Mouse (Mus musculus): Measurements from ENCODE around the gene Abr.

The Abr gene

DNA sequence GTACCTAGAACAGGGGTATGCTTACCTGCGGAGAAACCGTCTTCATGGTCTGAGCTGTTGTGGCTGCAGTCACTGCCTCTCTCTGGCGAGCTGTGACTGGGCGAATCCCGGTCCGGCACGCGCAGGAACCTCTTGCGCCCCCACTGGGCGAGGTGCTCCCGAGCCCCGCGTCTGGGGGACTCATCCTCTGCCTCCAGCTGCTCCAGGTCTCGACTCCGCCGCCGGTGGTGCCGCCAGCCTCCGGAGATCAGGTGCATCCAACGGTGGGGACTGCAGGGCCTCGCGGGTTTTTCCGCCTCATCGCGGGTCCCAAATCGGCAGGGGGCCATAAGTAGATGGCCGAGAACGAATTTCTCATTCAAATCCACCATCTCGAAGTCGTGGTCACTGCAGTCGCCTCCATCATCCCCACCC lies at the start of gene Abr:
Gene Abr (minus strand): TSS at position 163 of the 414 bp plus-strand sequence.
- DNase-seq = peak; percentile 58

DNA sequence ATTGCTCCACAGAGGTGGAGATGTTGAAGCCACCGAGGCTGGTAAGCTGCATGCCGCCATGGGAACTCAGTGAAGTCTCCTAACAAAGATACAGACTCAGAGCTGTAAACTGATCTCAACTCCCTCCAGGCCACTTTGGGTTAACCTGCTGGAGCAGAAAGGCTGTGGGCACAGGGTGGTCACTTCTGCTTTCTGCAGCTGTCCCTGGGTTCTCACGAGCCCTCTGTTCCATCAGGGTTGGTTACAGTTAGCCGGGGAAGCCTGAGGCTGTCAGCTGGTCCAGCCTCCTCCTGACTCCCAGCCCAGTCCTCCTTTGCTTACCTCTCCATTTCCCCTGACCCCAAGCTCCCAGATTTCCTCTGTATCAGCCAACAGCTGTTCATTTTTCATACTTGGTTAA lies 45.7 kb upstream of the Abr start:
- no peak for DNase-seq

DNA sequence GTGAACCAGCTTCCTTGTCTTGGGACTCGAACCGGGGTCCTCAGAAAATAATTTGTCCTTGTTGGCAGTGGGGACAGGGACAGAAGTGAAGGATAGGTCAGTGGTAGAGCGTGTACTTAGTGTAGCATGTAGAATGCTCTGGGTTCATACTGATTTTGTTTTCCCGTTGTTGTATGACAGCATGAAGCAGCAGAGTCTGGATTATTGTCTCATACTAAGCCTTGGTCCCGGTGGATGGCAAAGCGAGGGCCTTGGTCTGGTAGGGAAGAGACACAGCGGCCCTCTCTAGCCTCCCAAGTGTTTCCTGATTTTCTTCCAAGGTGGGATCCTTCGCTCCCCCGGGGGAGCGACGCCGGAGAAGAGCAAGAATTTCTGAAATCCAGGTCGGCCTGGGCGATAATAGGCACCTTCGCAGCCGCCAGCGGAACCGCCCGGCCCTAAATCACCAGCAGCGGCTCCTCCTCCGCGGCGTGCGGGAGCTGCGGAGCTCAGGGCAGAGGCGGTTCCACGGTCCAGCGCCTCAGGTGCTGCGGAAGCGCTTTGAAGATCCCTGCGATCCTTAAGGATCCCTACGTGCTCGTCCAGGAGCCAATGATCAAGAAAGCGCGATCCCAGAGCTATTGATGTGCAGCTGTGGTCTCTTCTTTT lies 44.0 kb upstream of the Abr start:
- DNase-seq = no peak

DNA sequence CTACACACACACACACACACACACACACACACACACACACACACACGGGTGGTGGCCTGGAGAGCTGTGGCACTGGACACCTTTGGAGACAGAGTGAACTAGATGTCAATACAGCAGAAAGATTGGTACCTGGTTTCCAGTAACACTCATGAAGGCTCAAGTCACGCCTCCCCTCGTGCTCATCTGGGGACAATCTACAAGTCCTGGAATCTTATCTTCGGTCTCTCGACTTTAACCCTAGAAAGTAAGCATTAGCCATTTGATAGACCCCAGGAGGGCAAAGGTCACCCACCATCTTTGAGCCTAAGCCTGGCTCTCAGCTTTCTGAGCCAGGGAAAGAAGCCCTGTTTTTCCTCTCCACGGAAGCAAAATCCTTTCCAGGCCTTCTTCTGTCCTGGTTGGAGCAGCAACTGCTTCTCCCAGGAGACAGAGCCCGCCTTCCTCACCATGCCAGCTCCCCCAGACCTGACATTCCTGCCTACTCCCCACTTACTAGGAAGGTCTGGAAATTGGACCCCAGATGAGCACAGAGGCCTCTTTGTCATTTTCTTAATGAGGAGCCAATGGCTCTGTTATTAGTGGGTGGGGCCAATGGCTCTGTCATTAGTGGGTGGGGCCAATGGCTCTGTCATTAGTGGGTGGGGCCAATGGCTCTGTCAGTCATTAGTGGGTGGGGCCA lies 39.8 kb upstream of the Abr start:
- no peak for DNase-seq

DNA sequence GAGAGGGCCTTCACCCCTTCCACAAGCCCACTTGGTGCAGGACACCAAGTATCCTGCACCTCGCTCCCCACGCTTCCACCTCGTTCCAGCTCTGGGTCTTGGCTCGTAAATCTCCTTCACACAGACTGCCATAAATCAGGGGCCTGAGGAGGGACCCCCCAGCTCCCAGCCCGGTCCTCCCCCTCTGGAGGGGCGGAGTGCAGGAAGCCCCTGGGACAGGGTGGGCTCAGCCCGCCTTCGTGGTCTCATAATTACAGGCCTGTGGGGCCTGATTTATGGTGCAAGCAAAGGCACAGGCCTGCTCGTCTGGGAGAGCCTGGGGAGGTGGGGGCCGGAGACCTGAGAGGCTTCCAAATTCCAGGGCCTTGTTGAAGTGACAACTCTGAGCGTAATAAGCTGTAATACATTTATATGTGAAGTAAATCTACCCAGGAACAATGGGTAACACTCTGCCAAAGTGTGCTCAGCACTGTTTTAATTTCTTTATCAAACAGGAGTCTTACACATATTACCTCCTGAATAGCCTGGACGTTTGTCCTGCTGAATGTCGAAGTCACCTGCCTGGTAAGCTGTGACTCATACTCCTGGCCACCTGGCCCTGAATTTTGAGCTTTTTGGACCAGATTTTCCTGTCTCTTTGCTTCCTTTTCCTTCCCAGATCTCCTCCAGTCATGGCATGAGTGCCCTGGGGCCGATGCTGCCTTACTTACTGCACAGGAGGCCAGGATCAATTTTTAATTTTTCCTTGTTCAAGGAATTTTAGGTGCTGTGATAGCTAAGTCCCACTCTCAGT lies 37.2 kb upstream of the Abr start:
- DNase-seq = no peak

DNA sequence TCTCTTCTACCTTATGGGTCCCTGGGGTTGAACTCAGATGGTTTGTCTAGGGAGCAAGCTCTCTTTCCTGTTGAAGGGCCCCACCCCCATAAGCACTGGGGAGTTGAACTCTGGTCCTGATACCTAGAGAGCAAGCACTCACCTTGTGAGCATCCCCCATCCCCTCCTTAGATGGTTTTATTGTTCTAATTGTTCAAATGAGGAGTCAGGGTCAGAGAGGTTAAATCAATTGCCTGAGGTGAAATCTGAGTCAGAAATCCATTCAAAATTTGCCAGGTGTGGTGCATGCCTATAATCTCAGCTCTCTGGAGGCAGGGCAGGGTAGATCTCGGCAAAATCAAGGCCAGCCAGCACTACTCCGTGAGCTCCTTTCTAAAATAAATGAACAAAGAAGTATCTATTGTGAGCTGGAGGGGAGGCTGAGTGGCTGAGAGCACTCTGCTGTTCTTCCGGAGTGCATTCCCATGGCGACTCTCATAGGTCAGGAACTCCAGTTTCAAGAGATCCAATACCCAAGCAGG lies 35.4 kb upstream of the Abr start:
- no peak for DNase-seq

DNA sequence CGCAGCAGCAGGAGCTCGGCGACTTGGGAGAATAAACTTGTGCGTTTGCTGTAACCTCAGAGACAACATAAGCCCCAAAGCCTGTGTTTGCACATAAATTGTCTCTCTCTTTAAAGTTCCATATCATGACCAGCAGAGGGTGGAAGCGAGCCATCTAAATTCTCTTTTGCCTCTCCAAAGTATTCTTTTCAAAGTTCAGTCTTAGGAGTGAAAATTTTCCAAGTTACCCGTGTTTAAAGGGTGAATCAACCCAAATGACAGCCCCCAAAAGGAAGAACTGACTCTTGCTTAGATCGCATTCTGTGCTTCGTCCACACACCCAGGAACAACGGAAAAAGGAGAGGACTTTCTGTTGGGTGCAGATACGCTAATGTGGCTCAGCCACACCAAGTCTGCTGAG lies 33.0 kb upstream of the Abr start:
- DNase-seq = peak; percentile 66

DNA sequence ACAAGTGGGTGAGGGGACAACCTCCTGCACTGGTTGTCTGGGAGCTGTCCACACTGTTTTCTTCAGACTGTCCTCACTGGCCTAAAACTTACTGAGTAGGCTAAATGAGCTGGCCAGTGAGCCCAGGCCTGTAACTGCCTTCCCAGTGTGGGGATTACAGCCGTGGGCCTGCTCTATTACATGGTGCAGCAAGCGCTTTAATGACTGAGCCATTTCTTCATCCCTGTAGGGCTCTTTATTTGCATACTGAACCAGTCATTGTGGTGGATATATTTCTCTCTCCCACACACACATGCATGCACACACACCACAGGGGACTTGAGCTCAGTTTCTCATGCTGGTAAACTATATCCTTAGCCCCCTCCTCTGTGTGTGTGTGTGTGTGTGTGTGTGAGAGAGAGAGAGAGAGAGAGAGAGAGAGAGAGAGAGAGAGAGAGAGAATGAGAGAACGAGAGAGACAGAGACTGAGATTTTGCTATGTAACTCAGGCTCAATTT lies 30.8 kb upstream of the Abr start:
- DNase-seq = no peak

DNA sequence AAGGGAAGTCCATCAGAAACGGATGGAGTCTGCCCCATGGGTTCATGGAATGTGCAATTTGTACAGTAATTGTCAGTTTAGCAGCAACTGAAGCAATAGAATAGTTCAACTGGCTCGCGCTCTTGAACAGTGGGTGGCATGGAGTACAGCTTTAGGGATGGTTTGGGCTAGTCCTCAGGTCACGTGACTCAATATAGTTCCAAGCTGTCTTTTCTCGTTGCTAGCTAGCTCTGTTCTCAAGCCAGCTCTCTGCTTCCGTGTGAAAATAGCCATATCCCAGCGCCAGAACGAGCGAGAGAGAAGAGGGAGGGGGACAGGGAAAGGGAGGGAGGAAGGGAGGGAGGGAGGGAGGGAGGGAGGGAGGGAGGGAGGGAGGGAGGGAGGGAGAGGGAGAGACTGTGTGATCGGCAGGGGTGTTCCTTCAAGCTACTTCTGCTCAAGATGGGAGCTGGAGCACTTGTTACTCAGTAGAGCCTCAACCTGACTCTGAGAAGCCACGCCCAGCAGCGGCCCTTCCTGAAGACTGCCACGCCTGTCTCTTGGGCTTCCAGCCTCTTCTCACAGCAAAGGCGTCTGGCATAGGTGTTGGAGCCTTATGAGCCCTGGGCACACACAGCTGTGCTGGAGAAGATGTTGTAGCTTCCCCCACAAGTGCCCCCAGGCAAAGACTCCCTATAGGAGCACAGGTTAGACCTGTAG lies 28.9 kb upstream of the Abr start:
- DNase-seq = no peak

DNA sequence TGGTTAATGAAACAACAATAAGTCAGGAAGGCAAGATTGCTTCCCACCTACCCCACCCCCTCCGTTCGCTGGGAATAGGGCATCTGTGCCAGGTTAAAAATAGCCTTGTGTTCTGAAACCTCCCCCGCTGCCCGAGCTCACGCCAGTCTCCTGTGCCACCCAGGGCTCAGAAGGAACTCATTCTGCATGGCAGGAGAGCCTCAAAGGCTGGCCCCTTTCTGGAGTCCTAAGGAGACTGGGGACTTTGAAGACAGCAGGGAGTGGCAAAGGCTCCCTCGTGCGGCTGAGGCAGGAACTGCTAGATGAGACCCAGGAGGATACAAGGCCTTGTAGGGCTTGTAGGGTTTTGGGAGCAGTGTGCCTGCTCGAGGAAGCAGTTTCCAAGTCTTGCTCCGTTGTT lies 25.4 kb upstream of the Abr start:
- DNase-seq = peak; percentile 80

DNA sequence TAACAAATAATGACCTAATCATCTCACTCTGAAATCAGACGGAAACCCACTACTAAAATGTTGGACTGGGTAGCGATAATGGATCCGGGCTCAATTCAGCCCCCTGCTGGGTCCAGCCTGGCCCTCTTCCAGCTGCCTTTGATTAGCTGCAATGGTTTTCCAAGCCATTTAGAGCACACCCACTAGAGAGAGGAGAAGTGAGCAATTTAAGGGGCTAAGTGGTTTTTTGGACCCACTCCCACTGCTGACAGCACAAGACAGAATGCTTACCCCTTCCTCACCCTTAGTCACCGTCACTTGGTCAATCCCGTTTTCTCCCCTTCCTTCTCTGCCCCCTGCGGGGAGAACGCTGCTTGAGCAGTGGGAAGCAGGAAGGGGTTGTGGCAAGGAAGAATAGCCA lies 24.9 kb upstream of the Abr start:
- DNase-seq = no peak

DNA sequence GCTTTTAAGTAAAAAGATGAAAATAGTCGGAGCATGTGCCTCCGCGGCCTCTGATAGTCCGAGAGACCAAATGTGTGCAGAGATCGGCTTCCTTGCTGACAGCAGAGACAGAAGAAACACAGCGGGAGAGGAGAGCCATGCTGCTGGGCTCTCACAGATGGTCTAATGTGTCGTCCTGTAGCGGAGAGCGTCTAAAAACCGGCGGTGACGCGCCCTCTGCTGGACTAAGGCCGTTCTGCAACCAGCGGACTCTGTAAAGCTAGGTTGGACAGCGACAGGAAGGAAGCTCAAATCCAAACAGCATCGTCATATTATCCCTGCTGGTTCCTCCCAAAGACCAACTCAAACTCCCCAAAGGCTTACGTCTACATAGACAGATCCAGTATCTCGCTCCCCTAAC lies 23.8 kb upstream of the Abr start:
- DNase-seq = peak; percentile 91

DNA sequence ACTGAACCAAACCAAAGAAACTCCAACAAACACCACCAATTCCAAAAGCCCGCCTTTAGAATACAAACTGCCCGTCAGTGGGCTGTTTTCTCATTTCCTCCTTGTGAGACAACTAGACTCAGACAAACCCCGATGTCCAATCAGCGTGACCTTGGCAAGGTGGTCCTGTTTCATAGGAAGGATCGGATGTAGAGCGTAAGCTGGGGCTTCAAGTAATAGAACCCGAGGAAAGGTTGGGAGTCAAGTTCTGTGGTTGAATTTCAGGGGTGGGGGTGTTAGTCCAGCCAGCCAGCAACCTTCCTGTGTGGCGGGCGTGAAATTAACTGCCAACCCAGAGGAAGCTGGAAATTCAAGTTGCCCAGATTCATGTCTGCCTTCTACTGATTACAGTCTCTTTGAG lies 22.9 kb upstream of the Abr start:
- DNase-seq = no peak

DNA sequence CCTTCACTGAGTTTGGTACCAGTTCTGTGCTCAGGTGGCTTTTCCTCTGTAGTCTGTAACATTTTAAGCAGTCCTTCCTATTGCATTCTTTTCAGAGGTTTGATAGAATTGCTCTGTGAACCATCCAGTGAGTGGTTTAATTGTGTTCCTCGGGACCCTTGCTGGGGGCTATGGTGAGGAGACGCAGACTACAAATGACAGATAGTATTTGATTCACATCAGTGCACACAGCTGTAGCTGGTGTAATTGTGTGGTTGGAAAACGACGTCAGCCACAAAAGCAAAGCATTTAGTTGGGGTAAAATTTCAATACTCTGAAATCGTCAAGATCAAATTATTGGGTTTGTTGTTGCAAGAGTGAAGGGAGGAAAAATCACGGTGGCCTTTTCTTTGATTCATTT lies 22.1 kb upstream of the Abr start:
- no peak for DNase-seq

DNA sequence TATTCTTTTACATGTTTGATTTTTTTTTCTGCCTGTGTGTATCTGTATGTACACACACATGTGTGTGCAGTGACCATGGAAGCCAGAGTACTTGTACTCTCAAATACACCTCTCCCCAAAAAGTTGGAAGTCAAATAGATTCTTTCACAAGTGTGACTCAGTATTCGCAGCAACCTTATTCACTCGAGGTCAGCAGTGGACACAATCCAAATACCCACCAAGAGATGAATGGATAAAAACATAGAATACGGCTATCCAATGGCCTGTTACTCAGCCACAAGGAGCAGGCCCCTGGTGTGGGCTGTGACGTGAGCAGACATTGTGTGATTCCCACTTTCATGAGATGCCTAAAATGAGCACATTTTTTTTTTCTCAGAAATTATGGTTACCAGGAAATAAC lies 18.1 kb upstream of the Abr start:
- DNase-seq = no peak

DNA sequence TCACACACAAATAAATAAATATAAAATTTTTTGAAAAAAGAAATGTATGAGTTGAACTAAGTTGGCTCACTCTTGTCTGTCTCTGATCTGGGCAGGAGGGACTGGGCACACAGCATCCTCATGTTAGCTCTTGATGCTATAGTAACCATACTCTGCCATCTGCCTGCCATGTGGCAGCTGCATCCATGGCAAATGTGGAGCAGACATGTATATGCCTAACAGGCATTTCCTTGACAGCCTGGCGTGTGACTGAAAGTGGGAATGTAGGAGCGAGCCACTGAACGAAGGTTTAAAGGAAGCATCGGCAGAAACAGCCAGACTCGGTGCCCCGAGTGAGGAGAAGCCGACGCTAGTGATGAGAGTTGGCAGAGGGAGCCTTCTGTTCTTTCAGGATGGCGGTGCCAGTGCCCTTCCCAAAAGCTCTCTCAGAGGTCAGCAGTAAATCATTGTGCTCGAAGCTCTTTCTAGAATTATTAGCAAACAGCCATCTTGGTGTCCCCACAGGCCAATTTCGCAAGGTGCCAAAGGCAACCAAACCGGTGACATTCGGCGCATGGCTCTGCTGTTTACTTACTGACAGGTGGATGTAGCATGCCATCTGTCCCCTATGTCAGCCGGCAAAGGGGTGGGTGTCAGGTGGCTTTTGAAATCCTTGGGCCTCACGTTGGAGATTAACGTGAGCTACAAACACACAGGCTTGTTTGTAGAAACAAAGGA lies 17.3 kb upstream of the Abr start:
- DNase-seq = no peak

DNA sequence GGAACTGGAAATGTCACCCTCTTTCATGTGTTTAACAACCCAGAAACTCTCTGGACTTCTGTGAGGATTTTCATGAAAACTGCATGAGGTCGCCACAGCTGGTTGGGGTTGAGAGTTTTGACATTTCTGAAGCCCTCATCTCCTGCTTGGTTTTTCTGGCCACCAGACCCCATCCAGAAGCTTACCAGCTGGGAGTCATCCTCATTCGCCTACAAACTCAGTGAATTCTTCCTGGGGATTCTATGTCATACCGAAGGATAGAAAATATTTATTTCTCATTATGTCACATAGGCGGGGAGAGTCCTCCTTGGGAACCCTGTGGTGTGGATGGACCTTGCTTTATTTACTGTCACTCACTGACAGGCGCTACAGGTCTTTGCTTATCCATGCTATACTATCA lies 8.4 kb upstream of the Abr start:
- no peak for DNase-seq

DNA sequence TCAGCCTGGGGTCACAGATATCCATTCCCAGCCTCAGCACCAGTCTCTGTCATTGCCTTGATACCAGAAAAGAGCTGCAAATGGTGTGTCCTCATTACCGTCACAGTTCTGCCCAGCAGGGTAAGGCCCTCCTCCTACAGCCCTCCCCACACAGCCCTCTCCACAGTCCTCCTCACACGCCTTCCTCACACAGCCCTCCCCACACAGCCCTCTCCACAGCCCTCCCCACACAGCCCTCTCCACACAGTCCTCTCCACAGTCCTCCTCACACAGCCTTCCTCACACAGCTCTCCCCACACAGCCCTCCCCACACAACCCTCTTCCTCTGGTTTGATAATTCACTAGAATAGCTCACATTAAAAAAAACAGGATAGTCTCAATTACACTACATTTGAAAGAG lies 7.9 kb upstream of the Abr start:
- DNase-seq = no peak

DNA sequence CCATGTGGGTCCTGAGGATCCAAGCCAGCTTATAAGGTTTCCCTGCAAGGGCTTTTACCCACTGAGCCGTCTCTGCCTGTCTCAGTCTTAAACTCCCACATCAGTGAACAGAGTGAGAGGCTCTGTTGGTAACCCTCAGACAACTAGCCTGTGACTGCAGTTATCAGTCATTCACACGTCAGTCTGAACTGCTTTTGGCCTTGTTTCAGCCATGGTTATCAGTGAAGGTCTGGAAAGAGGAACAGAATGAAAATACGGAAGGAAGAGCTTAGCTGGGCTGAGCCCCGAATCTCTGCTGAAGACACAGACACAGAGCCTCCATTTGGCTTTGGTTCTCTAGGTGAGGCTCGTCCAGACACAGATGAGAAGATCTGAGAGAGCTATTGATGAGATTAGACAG lies 6.5 kb upstream of the Abr start:
- DNase-seq = no peak

DNA sequence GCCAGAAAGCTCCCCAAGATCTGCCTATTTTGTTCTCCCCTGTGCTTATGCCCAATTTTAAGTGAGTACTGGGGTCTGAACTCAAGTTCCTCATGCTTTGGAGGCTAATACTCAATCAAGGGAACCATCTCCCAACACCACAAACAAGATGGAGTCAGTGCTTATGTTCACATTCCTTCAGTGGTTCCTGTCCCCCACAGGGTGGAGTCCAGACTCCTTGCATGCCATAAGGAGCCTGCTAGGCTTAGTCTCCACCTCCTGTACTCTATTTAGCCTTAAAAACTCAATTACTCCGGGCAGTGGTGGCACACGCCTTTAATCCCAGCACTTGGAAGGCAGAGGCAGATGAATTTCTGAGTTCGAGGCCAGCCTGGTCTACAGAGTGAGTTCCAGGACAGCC lies 2.8 kb upstream of the Abr start:
- no peak for DNase-seq

DNA sequence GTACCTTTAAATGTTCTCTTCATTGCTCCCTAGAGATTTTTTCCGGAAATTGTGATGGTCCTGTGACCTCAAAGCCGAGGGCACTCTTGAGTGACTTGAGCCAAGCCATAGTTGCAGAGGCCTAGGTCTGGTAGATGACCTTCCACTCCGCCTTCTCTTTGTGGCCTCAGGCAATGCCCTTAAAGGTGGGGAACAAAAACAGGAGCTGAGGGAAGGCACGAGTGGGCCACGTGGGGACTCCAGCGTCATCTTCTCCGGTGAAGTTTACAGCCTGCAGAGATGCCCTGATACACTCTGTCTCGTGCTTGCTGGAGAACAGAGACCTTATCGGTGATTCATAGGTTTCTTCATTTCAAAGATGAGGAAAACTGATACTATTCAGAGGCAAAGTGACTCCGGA lies 2.0 kb upstream of the Abr start:
- no peak for DNase-seq

DNA sequence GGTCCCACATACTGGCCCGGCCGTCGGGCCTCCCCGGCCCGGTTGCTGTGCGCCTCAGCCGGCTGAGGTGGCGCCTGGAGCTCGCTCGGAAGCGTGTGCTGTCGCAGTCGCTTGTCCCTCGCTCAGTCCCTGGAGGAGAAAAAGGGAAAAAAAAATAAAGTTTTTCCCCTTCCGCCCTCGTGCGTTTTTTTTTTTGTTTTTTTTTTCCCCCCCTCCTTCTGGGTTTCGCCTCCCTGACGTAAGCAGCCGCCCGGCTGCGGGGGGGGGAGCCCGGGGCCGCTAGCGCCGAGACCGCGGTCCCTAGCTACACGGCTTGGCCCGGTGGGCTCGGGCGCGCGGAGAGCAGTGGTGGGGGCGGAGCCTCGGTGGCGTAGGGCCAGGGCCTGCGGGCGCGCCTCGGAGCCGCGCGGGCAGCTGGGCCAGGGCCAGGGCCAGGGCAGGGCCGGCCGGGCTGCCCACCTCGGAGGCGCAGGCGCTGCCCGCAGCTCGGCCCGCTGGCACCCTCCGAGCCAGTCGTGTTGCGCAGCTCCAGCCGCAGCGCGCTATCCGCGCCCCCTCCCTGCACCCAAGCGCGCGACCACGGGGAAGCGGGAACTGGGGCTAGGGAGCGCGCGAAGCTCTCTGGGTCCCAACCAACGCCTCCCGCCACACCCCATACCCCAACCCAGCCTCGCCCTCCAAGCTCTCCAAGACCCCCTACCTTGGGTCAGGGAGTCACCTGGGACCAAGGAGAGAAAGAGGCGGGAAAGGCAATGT lies 1.3 kb upstream of the Abr start:
- peak; percentile 85 for DNase-seq

All from kidney, postnatal 14 days (tissue).